Mouse (Mus musculus) embryo, embryonic 10.5 days (tissue): ENCODE measurements around the gene Hnrnpul1.
"Not testable (repeated sequence)": the region's sequence is repeated elsewhere in the genome, so short reads cannot be mapped to it uniquely, and the experiment has no call there.

Source experiments
- DNase-seq: peaks from one replicate; pipeline ENCODE4 v3.0.0-alpha.2; 2015; ENCODE audit warnings: low spot score

Hnrnpul1 gene

GRCm38 (mm10) chr7:25780753-25781152, 26.2 kb upstream of the Hnrnpul1 start:
- no peak for DNase-seq

- DNase-seq = no peak
Measured at GRCm38 (mm10) chr7:25780021-25780420, 25.5 kb upstream of the Hnrnpul1 start.

DNA sequence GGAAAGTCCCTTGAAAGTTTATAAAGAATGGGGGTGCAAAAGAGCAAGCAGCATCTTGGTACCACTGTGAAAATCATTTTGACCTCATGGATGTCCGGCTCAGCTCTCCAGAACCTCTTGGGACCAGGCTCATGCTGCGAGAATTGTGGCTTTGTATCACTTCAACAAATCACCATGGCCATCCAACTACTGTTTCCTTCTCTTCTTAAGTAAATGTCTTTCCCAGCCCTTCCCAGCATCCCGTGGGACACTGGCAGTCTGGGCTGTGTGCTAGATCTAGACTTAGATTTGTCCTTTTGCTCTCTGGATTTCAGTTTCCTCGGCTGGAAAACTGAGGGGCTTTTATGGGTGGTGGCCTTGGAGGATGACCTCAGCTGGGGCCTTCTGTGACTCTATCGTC, 13.7 kb upstream of the Hnrnpul1 start:
- no peak for DNase-seq

DNA sequence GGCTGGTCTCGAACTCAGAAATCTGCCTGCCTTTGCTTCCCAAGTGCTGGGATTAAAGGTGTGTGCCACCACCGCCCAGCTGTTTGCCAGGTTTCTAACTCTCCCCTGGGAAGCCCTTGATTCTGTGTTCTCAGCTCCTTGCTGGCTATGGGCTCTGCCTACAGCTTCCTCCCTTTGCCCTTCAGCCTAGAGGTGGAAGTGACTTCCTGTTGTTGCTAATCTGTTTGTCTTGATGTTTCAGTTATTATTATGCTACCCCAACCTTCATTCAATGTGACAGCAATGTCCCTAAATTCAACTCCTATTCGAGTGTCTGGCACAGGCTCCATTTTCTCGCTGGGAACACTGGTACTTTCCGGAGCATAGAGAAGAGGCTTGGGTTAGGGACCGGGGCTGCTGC, 11.6 kb upstream of the Hnrnpul1 start:
- DNase-seq = no peak

GRCm38 (mm10) chr7:25764221-25764620, 9.7 kb upstream of the Hnrnpul1 start:
- DNase-seq = peak; percentile 34

DNA sequence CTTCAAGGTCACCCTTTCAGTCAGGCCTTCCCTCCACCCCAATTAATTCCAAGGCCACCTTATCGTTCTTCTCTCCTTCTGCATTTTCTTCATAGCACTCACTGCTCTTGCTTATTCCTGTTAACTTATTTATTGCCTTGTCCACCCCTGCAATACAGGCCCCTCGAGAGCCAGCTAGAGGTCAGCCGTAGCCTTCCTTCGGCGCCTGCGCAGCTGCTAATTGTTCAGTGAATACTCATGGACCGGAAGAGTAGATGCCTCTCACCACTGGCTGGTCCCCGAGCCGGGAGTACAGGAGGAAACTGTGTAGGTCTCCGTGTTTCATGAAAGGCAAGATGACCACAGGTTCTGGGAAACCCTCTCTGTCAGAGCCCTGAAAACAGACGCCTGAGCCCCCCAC, 9.1 kb upstream of the Hnrnpul1 start:
- DNase-seq = no peak

DNA sequence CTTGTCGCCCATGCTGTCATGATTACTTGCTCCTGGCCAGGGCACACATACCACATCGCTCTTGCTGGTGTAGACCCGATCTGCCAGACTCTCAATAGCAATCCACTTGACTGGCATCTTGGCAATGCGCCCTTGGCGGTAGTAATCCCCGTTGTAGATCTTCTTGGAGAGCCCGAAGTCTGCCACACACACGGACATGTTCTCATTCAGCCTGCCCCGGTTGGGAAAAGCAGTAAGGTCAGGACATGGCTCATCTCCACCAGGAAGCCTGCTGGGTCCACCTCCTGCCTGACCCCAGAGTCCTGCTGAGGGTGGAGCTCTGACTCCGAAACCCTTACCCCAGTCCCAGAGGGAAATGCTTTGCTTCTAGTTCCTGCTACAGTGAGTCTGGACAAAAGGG, 6.8 kb upstream of the Hnrnpul1 start:
- DNase-seq = no peak

- DNase-seq = peak; percentile 94
Measured at GRCm38 (mm10) chr7:25756011-25756410, 1.5 kb upstream of the Hnrnpul1 start.

- DNase-seq = peak; percentile 85
Measured at GRCm38 (mm10) chr7:25755468-25755833, 894 bp upstream of the Hnrnpul1 start.

DNA sequence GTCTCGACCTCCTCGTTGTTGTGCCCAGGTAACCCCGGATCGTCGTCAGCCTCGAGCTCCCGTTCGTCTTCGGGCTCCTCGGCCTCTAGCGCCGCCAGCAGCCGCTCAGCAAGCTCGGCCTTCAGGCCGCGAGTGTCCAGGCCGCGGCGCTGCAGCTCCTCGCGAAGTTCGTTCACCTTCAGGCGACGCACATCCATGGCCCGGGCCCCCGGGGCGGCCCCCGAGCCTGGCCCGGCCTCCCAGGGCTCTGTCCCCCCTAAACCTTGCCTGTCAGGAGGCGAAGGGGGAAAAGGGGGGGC, 169 bp downstream of the Hnrnpul1 start:
- no peak for DNase-seq

- DNase-seq = peak; percentile 13
Measured at GRCm38 (mm10) chr7:25753643-25754438, 716 bp downstream of the Hnrnpul1 start.

DNA sequence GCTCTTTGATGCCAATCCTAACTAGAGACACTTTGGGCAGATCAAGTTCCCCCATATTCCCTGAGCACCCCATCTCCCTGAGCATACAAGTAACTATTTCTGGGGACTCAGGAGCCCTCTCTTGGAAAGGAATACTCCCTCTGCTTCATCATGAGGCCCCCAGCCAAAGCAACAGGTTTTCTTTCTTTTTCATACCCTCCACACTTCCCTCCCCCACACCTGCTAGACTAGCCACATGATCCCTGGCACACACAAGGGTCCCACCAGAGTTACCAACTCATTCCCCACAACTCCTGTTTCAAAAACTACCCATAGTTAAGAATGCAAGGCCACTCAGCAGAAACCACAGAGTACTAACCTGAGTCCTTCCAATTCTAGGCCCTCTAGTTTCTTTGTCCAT, 1.5 kb downstream of the Hnrnpul1 start:
- peak; percentile 6 for DNase-seq

DNA sequence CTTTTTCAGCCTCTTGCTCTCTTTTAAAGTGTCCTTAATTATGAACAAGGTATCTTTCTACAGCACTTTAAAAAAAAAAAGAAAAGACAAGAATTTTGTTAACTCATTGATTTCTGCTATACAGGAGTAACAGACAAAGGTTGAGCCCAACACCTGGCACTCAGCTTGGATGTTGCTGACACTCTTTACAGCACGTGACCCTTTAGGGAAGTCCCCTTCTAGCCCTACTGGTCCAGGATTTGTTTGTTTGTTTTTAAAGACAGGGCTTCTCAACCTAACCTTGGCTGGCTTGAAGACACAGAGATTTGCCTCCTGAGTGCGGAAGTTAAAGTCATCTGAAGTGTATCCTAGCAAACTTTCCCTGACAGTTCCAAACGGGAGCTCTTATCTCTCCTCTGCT, 7.7 kb downstream of the Hnrnpul1 start:
- no peak for DNase-seq

DNA sequence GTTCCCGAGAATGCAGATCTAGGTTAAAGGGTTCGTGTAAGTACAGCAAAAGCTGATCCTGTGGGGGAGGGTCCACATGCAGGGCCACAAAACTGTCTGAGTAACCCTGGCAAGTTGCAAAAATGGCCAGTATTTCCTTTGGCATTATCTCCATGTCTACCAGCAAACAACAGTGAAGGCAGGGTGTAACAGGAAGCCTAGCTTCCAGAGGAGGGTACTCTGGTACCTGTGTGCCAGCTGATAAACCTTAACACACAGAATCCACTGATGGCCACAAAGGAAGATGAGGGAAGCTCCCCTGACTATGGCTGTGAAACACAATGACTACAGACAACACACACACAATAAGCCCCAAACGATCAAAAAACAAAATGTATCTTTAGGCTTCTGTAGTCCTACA, 16.3 kb downstream of the Hnrnpul1 start:
- no peak for DNase-seq

DNA sequence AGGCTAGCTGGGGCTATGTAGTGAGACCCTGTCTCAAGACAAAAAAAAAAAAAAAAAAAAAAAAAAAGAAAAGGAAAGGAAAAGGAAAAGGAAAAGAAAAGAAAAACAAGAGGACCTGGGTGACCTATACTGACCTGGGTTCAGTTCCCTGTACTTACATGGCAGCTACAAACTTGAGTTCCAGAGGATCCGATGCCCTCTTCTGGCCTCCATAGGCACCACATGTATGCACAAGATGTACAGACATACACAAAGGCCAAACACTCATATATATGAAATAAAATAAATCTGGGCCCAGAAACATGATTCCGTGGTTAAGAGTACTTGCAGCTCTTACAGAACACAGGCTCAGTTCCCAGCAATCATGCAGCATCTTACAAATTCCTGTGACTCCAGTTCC, 17.6 kb downstream of the Hnrnpul1 start:
- peak; percentile 32 for DNase-seq

DNA sequence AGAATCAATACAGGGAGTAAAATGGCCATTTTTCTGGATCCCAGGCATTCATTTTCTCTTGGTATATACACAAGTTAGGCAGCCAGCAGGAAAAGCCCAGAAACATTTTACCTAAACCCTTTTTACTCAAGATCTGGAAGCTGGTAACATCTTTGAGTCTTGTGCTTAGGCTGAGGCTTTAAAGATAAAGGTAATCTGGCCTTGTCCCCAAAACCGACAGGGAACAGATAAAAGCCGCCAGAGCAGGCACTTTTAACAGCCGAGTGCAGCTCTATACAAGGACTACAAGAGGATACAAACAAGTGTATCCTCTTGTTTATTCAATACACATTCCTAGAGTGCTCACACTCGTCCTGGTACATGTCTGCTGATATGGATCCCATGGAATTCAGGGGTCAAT, 19.6 kb downstream of the Hnrnpul1 start:
- no peak for DNase-seq

GRCm38 (mm10) chr7:25731294-25732055, 23.1 kb downstream of the Hnrnpul1 start:
- DNase-seq = no peak

- no peak for DNase-seq
Measured at GRCm38 (mm10) chr7:25729862-25730261, 24.7 kb downstream of the Hnrnpul1 start.

DNA sequence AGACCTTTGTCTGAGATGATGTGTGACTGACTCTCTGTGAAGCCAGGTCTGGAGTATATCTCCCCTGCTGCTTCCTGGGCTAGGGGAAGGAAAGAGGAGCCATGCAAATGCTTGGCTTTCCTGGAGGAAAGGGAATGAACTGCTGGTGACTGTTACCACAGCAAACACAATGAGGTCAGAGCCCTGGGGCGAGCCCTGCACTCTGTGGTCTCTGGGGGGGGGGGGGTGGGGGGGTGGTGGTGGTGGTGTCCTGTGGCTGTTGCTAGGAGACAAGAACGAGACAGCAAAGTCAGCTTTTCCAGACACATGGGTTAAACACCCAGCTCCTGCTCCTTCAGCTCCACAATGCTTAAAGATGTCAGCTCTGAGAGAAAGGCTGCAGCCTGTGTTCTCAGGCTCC, 25.2 kb downstream of the Hnrnpul1 start:
- no peak for DNase-seq

- DNase-seq = no peak
Measured at GRCm38 (mm10) chr7:25727800-25728199, 26.8 kb downstream of the Hnrnpul1 start.

DNA sequence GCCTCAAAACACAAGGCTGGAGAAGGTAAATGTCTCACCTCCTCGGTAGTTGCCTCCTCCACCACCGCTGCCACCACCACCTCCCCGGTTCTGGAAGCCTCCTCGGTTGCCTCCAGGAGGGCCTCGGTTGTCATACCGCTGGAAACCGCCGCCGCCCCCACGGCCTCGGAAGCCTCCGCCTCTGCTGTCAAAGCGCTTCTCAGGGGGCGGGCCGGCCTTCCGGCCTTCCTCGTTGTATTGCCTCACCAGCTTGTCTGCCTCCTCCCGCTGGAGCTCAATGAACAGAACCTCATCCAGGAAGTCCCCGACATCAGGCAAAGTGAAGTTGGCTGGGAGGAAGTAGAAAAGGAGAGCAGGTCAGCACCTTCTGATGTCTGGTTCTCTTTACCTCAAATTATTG, 28.7 kb downstream of the Hnrnpul1 start:
- DNase-seq = no peak

DNA sequence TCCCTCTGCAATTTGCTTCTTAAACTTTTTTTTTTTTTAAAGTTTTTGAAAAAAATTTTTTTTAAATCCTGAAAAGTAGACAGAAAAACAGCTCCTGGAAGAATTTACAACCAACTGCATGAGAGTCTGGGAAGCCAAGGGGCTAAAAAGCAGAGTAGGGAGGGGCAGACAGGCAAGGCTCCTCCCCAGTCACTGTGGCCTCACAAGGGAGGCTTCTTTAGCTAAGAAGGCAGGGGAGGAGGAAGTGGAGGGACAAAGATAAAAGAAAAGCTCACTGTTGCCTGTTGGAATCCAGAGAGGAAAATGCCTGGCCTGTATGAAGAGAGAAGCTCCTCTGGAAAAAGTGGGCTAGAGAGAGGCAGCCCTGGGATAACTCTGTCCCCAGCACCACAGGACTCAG, 32.8 kb downstream of the Hnrnpul1 start:
- DNase-seq = not testable (repeated sequence)

- DNase-seq = no peak
Measured at GRCm38 (mm10) chr7:25720760-25721159, 33.8 kb downstream of the Hnrnpul1 start.
